Mouse (Mus musculus) ES-E14 (cell line): ENCODE results near the gene Gipc3. TPM values are rescaled to one million over a fixed set of nuclear protein-coding genes. Genes with fewer than 3 reads are reported as not detected.

ENCODE experiments used
- DNase-seq: peaks from one replicate; pipeline ENCODE4 v3.0.0-alpha.2; 2013; ENCODE audit warnings: low read depth, low spot score
- H3K27ac ChIP-seq: 2 replicates; pipeline ENCODE4 v1.5.1; 2012; ENCODE audit warnings: low read depth, mild to moderate bottlenecking, low read length, moderate library complexity, mixed read lengths; ENCODE audit not compliant: poor library complexity, insufficient read depth, severe bottlenecking
- H3K36me3 ChIP-seq: 2 replicates; pipeline ENCODE4 v1.6.1; 2012; ENCODE audit warnings: mild to moderate bottlenecking, low read length, moderate library complexity, mixed read lengths; ENCODE audit not compliant: control insufficient read depth, poor library complexity, insufficient read depth, severe bottlenecking
- H3K4me1 ChIP-seq, 2 experiments: fragments of 150-350 bp in 1 of 2; sonication (generic) in 1 of 2; 2 replicates each; pipeline ENCODE4 v1.6.1; 2012; ENCODE audit warnings: low read length in 2 of 2, mild to moderate bottlenecking in 1 of 2, mixed read lengths in 1 of 2; ENCODE audit not compliant: control insufficient read depth in 2 of 2, insufficient read depth in 2 of 2, poor library complexity in 1 of 2
- H3K4me3 ChIP-seq, 2 experiments: fragments of 150-350 bp in 1 of 2; sonication (generic) in 1 of 2; 2 replicates each; pipeline ENCODE4 v1.5.1; 2012; ENCODE audit warnings: low read length in 2 of 2, low read depth in 1 of 2, mild to moderate bottlenecking in 1 of 2, mixed read lengths in 1 of 2; ENCODE audit not compliant: insufficient read depth in 1 of 2, poor library complexity in 1 of 2, severe bottlenecking in 1 of 2
- H3K9ac ChIP-seq: 2 replicates; pipeline ENCODE4 v1.6.1; 2012; ENCODE audit warnings: low read depth, mild to moderate bottlenecking, low read length, mixed read lengths; ENCODE audit not compliant: poor library complexity, insufficient read depth, severe bottlenecking
- H3K9me3 ChIP-seq: fragments of 150-350 bp; sonication (generic); 2 replicates; pipeline ENCODE4 v1.6.1; 2012; ENCODE audit warnings: low read depth, mild to moderate bottlenecking, low read length; ENCODE audit not compliant: control insufficient read depth, insufficient read depth
- CHD2 ChIP-seq: IDR thresholded peaks from 2 replicates; pipeline ENCODE4 v1.6.1; 2014; ENCODE audit warnings: mild to moderate bottlenecking, low read depth, low read length, inconsistent platforms
- HCFC1 ChIP-seq: IDR thresholded peaks from 2 replicates; pipeline ENCODE4 v1.6.1; 2012; ENCODE audit warnings: low read length, inconsistent platforms, borderline replicate concordance; ENCODE audit not compliant: insufficient read depth
- MAFK ChIP-seq: IDR thresholded peaks from 2 replicates; pipeline ENCODE4 v1.6.1; 2014; ENCODE audit warnings: mild to moderate bottlenecking, low read depth, low read length, inconsistent platforms; ENCODE audit not compliant: insufficient read depth
- ZC3H11A ChIP-seq: IDR thresholded peaks from 2 replicates; pipeline ENCODE4 v1.6.1; 2012; ENCODE audit warnings: low read depth, mild to moderate bottlenecking, inconsistent platforms, low read length, borderline replicate concordance
- ZNF384 ChIP-seq: IDR thresholded peaks from 2 replicates; pipeline ENCODE4 v1.6.1; 2012; ENCODE audit warnings: low read depth, low read length, inconsistent platforms
- in situ Hi-C, 2 experiments: fragments of 600-800 bp; cut with MboI; formaldehyde crosslinking; loops; one replicate each; pipeline ENCODE4 v1.15.1; 2025; ENCODE audit warnings: low sequenced_read_pairs in 2 of 2, inconsistent platforms in 1 of 2; ENCODE audit not compliant: unreplicated experiment in 2 of 2
- total RNA-seq: library from RNA; depleted of rRNA; stranded (reverse); fragments of 300-350 nt; gene quantifications from 2 replicates; pipeline ENCODE4 v1.2.3, GENCODE M21; 2012

The Gipc3 gene
- total RNA-seq, 1 experiment, result 0.09 TPM

DNA sequence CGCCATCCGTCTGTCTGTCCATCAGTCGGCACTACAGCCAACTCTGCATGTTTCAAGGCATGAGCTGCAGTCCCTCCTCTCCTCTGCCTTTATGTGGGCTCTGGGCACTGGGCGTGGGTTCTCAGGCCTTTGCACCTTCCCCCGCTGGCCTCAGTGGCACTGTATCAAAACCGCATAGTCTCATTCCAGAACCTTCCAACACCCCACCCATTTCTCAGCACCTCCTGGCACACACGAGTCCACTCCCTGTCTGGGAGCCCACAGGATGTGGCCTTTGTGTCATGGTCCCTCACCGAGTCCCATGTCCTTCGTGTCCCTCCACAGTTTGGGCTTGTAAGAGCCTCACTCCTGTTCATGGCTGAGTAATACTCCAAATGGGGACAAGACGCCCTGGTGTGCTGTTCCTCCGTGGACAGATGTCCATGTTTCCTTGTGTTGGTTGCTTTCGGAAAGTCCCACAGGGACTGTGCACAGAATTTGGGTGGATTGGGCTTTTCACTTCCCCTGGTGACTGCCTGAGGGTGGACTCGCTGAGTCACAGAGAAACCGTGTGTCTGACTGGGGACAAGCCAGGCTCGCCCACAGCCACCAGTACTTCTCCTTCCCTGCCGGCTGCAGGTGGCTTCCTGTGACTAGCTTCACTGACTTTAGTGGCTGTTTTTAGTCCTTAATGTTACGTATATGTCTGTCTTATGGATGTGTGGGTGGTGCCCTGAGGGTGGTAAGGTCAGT lies 44.5 kb downstream of the Gipc3 start:
- DNase-seq, result no peak
- Histone ChIP-seq H3K36me3 (peaks cover 5% of the 10 kb centered on the region; the same call in 1 of the 2 replicates), H3K9me3 (no peaks in the 10 kb centered on the region), H3K27ac (no peak overlapping the region), H3K4me1 (peaks cover 0 to 27% of the 10 kb centered on the region in 2 experiments; a peak in 2 of 4 replicates), H3K4me3 (no peak overlapping the region), H3K9ac (no peak overlapping the region)
- in situ Hi-C loops, result no loop called here
- TF ChIP-seq CHD2 (no peak), HCFC1 (no peak), MAFK (no peak), ZNF384 (no peak), ZC3H11A (no peak)

DNA sequence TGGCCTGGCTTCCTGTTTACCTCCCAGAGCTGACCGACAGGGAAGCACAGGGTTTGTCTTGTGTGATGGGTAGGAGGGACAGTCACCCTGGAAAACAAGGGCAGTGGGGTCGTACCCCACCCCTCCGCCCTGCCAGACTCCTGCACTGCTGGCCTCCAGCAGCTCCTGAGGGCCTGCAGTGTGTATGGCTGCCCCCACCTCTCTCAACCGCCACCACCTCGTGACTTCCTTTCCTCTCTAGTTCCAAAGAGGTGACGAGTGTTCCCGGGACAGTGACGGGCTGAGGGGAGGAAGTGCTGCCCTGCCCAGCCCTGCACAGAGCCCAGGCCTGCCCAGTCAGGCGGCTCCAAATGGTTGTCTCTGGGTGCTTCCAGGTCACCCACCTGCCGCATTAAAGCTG lies 45.2 kb downstream of the Gipc3 start:
- Histone ChIP-seq H3K4me3 (no peak overlapping the region), H3K9me3 (no peaks in the 10 kb centered on the region), H3K36me3 (peaks cover 5% of the 10 kb centered on the region; the same call in 1 of the 2 replicates), H3K27ac (no peak overlapping the region), H3K9ac (no peak overlapping the region), H3K4me1 (peaks cover 0 to 21% of the 10 kb centered on the region in 2 experiments; a peak in 2 of 4 replicates)
- DNase-seq, result no peak
- TF ChIP-seq ZNF384 (no peak), MAFK (no peak), ZC3H11A (no peak), CHD2 (no peak), HCFC1 (no peak)
- in situ Hi-C loops, result no loop called here

DNA sequence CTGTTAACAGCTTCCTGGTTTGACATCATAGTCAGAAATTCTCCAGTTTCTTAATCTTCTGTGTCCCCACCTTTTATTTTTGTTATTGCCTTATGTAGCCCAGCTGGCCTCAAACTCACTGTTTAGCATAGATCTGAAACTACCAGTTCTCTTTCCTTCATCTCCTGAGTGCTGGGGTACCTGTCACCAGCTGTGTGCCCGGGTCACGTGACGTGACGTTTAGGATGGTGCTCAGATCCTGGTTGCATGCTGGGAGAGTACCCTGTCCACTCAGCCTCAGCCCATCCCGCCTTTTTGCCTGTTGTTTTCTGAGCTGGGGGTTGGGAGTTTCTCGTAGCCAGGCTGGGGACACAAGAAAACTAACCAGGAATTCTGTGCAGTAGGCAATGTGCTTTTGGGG lies 45.8 kb downstream of the Gipc3 start:
- in situ Hi-C loops, result no loop called here
- Histone ChIP-seq H3K27ac (no peak overlapping the region), H3K4me1 (peaks cover 0 to 21% of the 10 kb centered on the region in 2 experiments; a peak in 2 of 4 replicates), H3K4me3 (no peak overlapping the region), H3K9me3 (no peaks in the 10 kb centered on the region), H3K9ac (no peak overlapping the region), H3K36me3 (peaks cover 5% of the 10 kb centered on the region; the same call in 1 of the 2 replicates)
- TF ChIP-seq MAFK (no peak), HCFC1 (no peak), ZC3H11A (no peak), ZNF384 (no peak)
- DNase-seq, result no peak

DNA sequence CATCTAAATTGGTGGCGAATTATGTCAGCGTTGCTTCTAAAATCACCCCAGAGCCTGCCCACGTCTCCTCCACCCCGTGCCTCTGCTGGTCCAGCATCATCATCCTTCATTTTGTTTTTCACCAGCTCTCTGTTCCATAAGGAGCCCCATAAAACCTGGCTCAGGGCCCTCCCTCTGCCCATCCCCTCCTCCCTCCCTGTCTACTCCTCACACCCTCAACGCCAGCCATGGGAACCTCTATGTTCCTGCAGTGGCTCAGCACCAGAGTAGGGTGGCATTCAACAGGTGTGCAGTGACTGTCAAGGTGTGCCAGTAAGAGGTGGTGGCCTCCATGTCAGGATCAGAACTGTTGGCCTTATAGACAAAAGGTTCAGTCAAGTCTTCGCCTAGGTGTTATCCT lies 47.9 kb downstream of the Gipc3 start:
- TF ChIP-seq HCFC1 (no peak), MAFK (no peak)
- H3K9me3 ChIP-seq, result no peaks in the 10 kb centered on the region
- peaks cover 5% of the 10 kb centered on the region; the same call in 1 of the 2 replicates for H3K36me3 ChIP-seq
- DNase-seq, result no peak
- H3K27ac ChIP-seq, result no peak overlapping the region
- H3K4me3 ChIP-seq, result no peak overlapping the region
- H3K4me1 ChIP-seq, result peaks cover 4 to 25% of the 10 kb centered on the region in 2 experiments; a peak in 3 of 4 replicates
- no peak overlapping the region for H3K9ac ChIP-seq
- in situ Hi-C loops, result no loop called here

DNA sequence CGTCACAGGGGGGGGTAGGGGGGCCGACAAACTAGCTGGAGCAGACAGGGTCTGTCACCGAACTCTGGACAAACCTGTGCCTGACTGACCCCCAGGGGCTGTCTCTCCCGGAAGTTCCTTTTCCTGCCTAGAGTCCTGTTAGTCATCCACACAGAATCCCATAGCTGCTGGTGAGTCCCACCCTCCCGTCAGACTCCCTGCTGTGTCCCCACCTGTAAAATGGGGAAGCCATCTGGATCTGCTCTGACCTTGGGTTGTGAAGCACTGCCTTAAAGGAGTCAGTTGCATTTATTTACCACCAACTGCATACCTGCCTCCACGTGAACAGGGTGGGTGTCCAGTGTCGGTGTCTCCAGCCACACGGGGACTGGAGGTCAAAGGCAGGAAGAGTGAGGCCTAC lies 48.6 kb downstream of the Gipc3 start:
- Histone ChIP-seq H3K27ac (no peak overlapping the region), H3K9me3 (no peaks in the 10 kb centered on the region), H3K36me3 (peaks cover 5% of the 10 kb centered on the region; the same call in 1 of the 2 replicates), H3K4me3 (no peak overlapping the region; a peak in 1 of 4 replicates), H3K9ac (no peak overlapping the region), H3K4me1 (peaks cover 4 to 25% of the 10 kb centered on the region in 2 experiments; a peak in 3 of 4 replicates)
- no peak for TF ChIP-seq MAFK
- no peak for TF ChIP-seq HCFC1
- no peak for TF ChIP-seq CHD2
- no peak for TF ChIP-seq ZC3H11A
- TF ChIP-seq ZNF384, result no peak
- DNase-seq, result no peak
- in situ Hi-C loops, result no loop called here
